Mouse (Mus musculus) heart, adult 2 months (tissue): ENCODE data around the gene Cux2. TPM values are rescaled to one million over a fixed set of nuclear protein-coding genes. Genes with fewer than 3 reads are reported as not detected.
A peak's percentile ranks its signal among the peaks of the same experiment; 100 is the strongest.

Experiments used
- DNase-seq, 2 experiments: peaks; one replicate each; pipeline ENCODE4 v3.0.0; 2021
- H3K27ac ChIP-seq: fragments of 200-600 bp; 2 replicates; pipeline ENCODE4 v1.8.1; 2022
- H3K27me3 ChIP-seq: fragments of 200-500 bp; 2 replicates; pipeline ENCODE4 v1.6.1; 2012; ENCODE audit warnings: mild to moderate bottlenecking, low read length, inconsistent platforms, mixed read lengths; ENCODE audit not compliant: control insufficient read depth, insufficient read depth
- H3K36me3 ChIP-seq: fragments of 200-500 bp; 2 replicates; pipeline ENCODE4 v1.6.1; 2012; ENCODE audit warnings: low read length, inconsistent platforms; ENCODE audit not compliant: control insufficient read depth, insufficient read depth
- H3K4me1 ChIP-seq: fragments of 200-500 bp; 2 replicates; pipeline ENCODE4 v1.6.1; 2011; ENCODE audit warnings: low read length; ENCODE audit not compliant: control insufficient read depth, insufficient read depth
- H3K4me3 ChIP-seq: fragments of 200-600 bp; 2 replicates; pipeline ENCODE4 v1.8.1; 2022
- H3K79me2 ChIP-seq: fragments of 200-500 bp; replicated peaks from 2 replicates; pipeline ENCODE4 v1.6.1; 2012; ENCODE audit warnings: mild to moderate bottlenecking, inconsistent platforms, low read length, moderate library complexity, mixed read lengths; ENCODE audit not compliant: control insufficient read depth, insufficient read depth
- H3K9ac ChIP-seq: fragments of 200-500 bp; 2 replicates; pipeline ENCODE4 v1.6.1; 2012; ENCODE audit warnings: low read depth, mild to moderate bottlenecking, control low read depth, inconsistent platforms, low read length, mixed read lengths
- CTCF ChIP-seq: fragments of 200-600 bp; IDR thresholded peaks from 2 replicates; pipeline ENCODE4 v1.8.1; 2022; ENCODE audit warnings: antibody characterized with exemption, mild to moderate bottlenecking, moderate library complexity
- EP300 ChIP-seq: fragments of 200-500 bp; IDR thresholded peaks from 2 replicates; pipeline ENCODE4 v1.6.1; 2011; ENCODE audit warnings: low read depth, low read length, control low read depth; ENCODE audit not compliant: insufficient read depth
- POLR2A ChIP-seq: fragments of 200-500 bp; IDR thresholded peaks from 2 replicates; pipeline ENCODE4 v1.6.1; 2011; ENCODE audit warnings: mild to moderate bottlenecking, low read depth, low read length, control low read depth; ENCODE audit not compliant: insufficient read depth
- WGBS: fragments of 180-500 bp; shearing (Covaris S2); methylation state at CpG from one replicate; pipeline ENCODE4 v1.1.7; 2018; 5-methylcytosine and 5-hydroxymethylcytosine counted together
- intact Hi-C: fragments of 180-260 bp; cut with DNase I; formaldehyde crosslinking; loops from one replicate; pipeline ENCODE4 v1.15.1; 2025
- polyA plus RNA-seq: library from polyadenylated mRNA; depleted of rRNA; stranded (reverse); fragments of >200 nt; gene quantifications from 2 replicates; pipeline ENCODE4 v1.2.3, GENCODE M21; 2012
- total RNA-seq, 2 experiments: library from RNA; stranded (reverse); gene quantifications; 2 replicates each; pipeline ENCODE4 v1.2.3; 2021

Gene Cux2
- total and polyA plus RNA-seq, 3 experiments: 11.4 to 18.4 (median 18.1) TPM

GRCm38 (mm10) chr5:122048686-122049663, 927 bp downstream of the Cux2 start:
- WGBS: 3% methylated on average over 52 of the region's 52 CpGs
- Histone ChIP-seq H3K27ac (no peak overlapping the region), H3K36me3 (no peaks in the 10 kb centered on the region), H3K79me2 (no peaks in the 10 kb centered on the region), H3K27me3 (peaks cover 3% of the 10 kb centered on the region), H3K4me3 (peak overlapping the region; percentile 78), H3K4me1 (peaks cover 3% of the 10 kb centered on the region), H3K9ac (peak overlapping the region; percentile 95)
- intact Hi-C loops: loop anchor here (5.0 kb wide), 1 partner anchor 47 kb away; no protein-coding TSS in a partner anchor
- TF ChIP-seq POLR2A: no peak
- no peak for TF ChIP-seq CTCF
- no peak for TF ChIP-seq EP300
- DNase-seq: no peak

GRCm38 (mm10) chr5:122048252-122048651, 1.6 kb downstream of the Cux2 start:
- TF ChIP-seq EP300 (no peak), POLR2A (no peak), CTCF (no peak)
- DNase-seq: no peak
- no peak overlapping the region for H3K9ac ChIP-seq
- WGBS: 23% methylated on average over 20 of the region's 20 CpGs
- no peak overlapping the region for H3K4me3 ChIP-seq
- no peaks in the 10 kb centered on the region for H3K36me3 ChIP-seq
- intact Hi-C loops: loop anchor here (5.0 kb wide), 1 partner anchor 46 kb away; no protein-coding TSS in a partner anchor
- H3K27ac ChIP-seq: no peak overlapping the region
- H3K27me3 ChIP-seq: peaks cover 3% of the 10 kb centered on the region
- H3K79me2 ChIP-seq: no peaks in the 10 kb centered on the region
- H3K4me1 ChIP-seq: peaks cover 3% of the 10 kb centered on the region

DNA sequence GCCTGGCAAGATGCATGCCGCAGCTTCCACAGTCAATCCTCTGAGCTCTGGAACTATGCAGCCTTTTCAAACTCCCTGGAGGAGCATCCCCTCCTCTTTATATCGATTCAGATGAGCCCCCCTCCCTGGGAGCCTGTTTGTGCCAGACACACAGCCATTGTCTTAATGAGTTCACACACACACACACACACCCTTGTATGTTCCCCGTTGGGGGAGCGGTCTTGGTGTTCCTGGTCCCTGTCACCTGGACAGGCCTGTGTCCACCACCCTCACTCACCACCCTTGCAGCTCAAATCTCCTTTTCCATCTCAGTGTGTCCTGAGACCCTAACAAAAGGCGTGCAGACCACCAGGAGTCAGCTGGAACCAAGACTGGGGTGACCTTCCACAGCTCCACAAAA, 2.1 kb downstream of the Cux2 start:
- intact Hi-C loops: loop anchor here (5.0 kb wide), 1 partner anchor 45 kb away; no protein-coding TSS in a partner anchor
- peaks cover 3% of the 10 kb centered on the region for H3K27me3 ChIP-seq
- no peak for DNase-seq
- TF ChIP-seq POLR2A: no peak
- H3K36me3 ChIP-seq: no peaks in the 10 kb centered on the region
- H3K4me1 ChIP-seq: peaks cover 3% of the 10 kb centered on the region
- H3K9ac ChIP-seq: no peak overlapping the region
- no peak overlapping the region for H3K27ac ChIP-seq
- no peak overlapping the region for H3K4me3 ChIP-seq
- 66% methylated on average over 5 of the region's 5 CpGs for WGBS
- no peaks in the 10 kb centered on the region for H3K79me2 ChIP-seq

DNA sequence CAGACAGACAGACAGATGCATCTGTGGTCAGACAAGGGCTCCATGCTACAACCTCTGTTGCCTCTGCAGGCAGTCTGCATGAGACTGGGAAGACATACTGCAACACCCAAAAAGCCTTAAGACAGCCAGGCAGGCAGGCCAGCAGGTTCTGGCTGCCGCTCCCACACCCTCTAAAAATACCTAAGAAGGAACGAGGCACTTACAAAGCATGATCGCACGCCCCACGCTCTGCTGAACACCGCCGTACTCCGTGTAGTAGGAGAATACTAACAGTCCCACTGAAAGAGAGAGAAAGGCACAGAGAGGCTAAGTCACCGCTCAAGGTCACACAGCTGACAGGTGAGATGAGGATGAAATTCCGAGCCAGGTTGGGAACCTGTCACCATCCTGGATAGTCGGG, 6.3 kb downstream of the Cux2 start:
- Histone ChIP-seq H3K4me3 (no peak overlapping the region), H3K9ac (no peak overlapping the region)
- 73% methylated on average over 11 of the region's 11 CpGs for WGBS

DNA sequence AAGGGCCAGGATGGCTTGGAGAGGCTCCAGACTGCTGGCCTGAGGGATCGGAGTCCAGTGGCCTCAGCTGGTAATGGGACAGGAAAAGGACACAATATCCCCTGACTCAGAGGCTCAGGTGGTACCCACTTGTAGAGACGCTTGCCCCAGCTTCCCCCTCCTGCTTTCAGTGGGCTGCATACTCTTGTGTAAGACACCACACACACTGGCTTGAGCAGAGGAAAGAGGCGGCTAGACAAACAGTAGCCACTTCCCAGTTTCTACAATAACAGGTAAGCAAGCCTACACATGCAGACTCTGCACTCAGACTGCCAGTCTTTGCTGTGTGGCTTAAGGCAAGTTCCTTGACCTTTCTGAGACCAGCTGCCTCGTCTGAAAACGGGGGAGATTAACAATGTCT, 14.6 kb downstream of the Cux2 start:
- no peak overlapping the region for H3K27ac ChIP-seq
- DNase-seq: no peak
- no peaks in the 10 kb centered on the region for H3K79me2 ChIP-seq
- no peak for TF ChIP-seq CTCF
- no peak for TF ChIP-seq EP300
- TF ChIP-seq POLR2A: no peak
- no peak overlapping the region for H3K4me3 ChIP-seq
- H3K4me1 ChIP-seq: no peaks in the 10 kb centered on the region
- intact Hi-C loops: no loop called here
- WGBS: 63% methylated on average over 5 of the region's 5 CpGs
- H3K9ac ChIP-seq: no peak overlapping the region
- H3K36me3 ChIP-seq: no peaks in the 10 kb centered on the region
- no peaks in the 10 kb centered on the region for H3K27me3 ChIP-seq

More for the DNA sequence above, 6.3 kb downstream of the Cux2 start:
- Histone ChIP-seq H3K27me3 (no peaks in the 10 kb centered on the region), H3K79me2 (no peaks in the 10 kb centered on the region), H3K27ac (no peak overlapping the region), H3K36me3 (no peaks in the 10 kb centered on the region), H3K4me1 (no peaks in the 10 kb centered on the region; the same call in 1 of the 2 replicates)
- no peak for DNase-seq
- intact Hi-C loops: no loop called here
- TF ChIP-seq EP300 (no peak), CTCF (no peak), POLR2A (no peak)

- Histone ChIP-seq H3K36me3 (no peaks in the 10 kb centered on the region), H3K4me1 (no peaks in the 10 kb centered on the region), H3K27ac (no peak overlapping the region), H3K9ac (no peak overlapping the region), H3K27me3 (no peaks in the 10 kb centered on the region), H3K79me2 (no peaks in the 10 kb centered on the region), H3K4me3 (no peak overlapping the region)
- intact Hi-C loops: no loop called here
- 73% methylated on average over 4 of the region's 4 CpGs for WGBS
- TF ChIP-seq EP300 (no peak), POLR2A (no peak), CTCF (no peak)
- no peak for DNase-seq
Measured at GRCm38 (mm10) chr5:122033167-122033478, 16.8 kb downstream of the Cux2 start.
